Mouse (Mus musculus) hindbrain, embryonic 12.5 days (tissue): ENCODE measurements around the gene Podxl. TPM values are rescaled to one million over a fixed set of nuclear protein-coding genes. Genes with fewer than 3 reads are reported as not detected.

Experiments
- ATAC-seq: fragments of 200-750 bp; cut with Nextera tagmentation; 2 replicates; pipeline ENCODE4 v1.8.0; 2017; ENCODE audit warnings: moderate TSS enrichment; ENCODE audit not compliant: low FRiP score
- H3K27ac ChIP-seq: fragments of 300-500 bp; sonication (generic); 2 replicates; pipeline ENCODE4 v1.5.1; 2016; ENCODE audit warnings: mild to moderate bottlenecking
- H3K27me3 ChIP-seq: fragments of 300-500 bp; sonication (generic); 2 replicates; pipeline ENCODE4 v1.6.1; 2016; ENCODE audit warnings: mild to moderate bottlenecking
- H3K36me3 ChIP-seq: fragments of 300-500 bp; sonication (generic); 2 replicates; pipeline ENCODE4 v1.6.1; 2016; ENCODE audit warnings: mild to moderate bottlenecking
- H3K4me1 ChIP-seq: fragments of 300-500 bp; sonication (generic); 2 replicates; pipeline ENCODE4 v1.6.1; 2016
- H3K4me2 ChIP-seq: fragments of 300-500 bp; sonication (generic); replicated peaks from 2 replicates; pipeline ENCODE4 v1.6.1; 2016; ENCODE audit warnings: mild to moderate bottlenecking
- H3K4me3 ChIP-seq: fragments of 300-500 bp; sonication (generic); 2 replicates; pipeline ENCODE4 v1.5.1; 2016; ENCODE audit warnings: mild to moderate bottlenecking
- H3K9ac ChIP-seq: fragments of 300-500 bp; sonication (generic); 2 replicates; pipeline ENCODE4 v1.6.1; 2016; ENCODE audit warnings: mild to moderate bottlenecking, moderate library complexity
- H3K9me3 ChIP-seq: fragments of 300-500 bp; sonication (generic); replicated peaks from 2 replicates; pipeline ENCODE4 v1.6.1; 2016; ENCODE audit warnings: mild to moderate bottlenecking
- WGBS: fragments of 180-500 bp; shearing (Covaris S2); methylation state at CpG from one replicate; pipeline ENCODE4 v1.1.7; 2016; 5-methylcytosine and 5-hydroxymethylcytosine counted together
- polyA plus RNA-seq: library from polyadenylated mRNA; unstranded; fragments of >200 nt; fragmentation: Nextera tagmentation; extraction: Ambion mirVana; gene quantifications from 2 replicates; pipeline ENCODE4 v1.2.1, GENCODE M21; 2016

The Podxl gene
- polyA plus RNA-seq, 1 experiment from 2014 or later = 15.7 TPM

DNA sequence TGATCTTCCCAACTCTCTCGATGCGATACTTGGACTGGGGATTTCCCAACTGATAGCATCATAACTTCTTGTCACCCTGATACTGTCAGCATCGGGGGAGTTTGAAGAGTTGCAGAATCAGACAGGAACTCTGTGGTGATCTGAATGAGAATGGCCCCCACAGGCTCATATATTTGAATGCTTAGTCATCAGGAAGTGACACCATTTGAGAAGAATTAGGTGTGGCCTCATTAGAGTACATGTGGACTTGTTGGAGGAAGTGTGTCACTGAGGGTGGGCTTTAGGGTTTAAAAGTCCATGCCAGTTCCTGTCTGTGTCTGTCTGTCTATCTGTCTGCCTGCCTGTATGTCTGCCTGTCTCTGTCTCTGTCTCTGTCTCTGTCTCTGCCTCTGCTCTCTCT is 31.9 kb downstream of the Podxl start:
- H3K36me3 ChIP-seq = no peaks in the 10 kb centered on the region
- H3K9me3 ChIP-seq = no peaks in the 10 kb centered on the region
- no peak for ATAC-seq
- 97% methylated on average over 3 of the region's 3 CpGs for WGBS
- H3K4me1 ChIP-seq = no peaks in the 10 kb centered on the region
- H3K4me3 ChIP-seq = no peak overlapping the region
- H3K4me2 ChIP-seq = no peak overlapping the region
- H3K27ac ChIP-seq = no peak overlapping the region
- no peak overlapping the region for H3K9ac ChIP-seq
- H3K27me3 ChIP-seq = no peaks in the 10 kb centered on the region

- Histone ChIP-seq H3K27ac (no peak overlapping the region), H3K36me3 (peaks cover 26% of the 10 kb centered on the region; the same call in 1 of the 2 replicates), H3K4me1 (no peaks in the 10 kb centered on the region), H3K4me3 (no peak overlapping the region), H3K27me3 (no peaks in the 10 kb centered on the region), H3K9ac (no peak overlapping the region), H3K9me3 (no peaks in the 10 kb centered on the region), H3K4me2 (no peak overlapping the region)
- 81% methylated on average over 5 of the region's 5 CpGs for WGBS
- no peak for ATAC-seq
These were observed 35.4 kb downstream of the Podxl start for GRCm38 (mm10) chr6:31528339-31528738.

GRCm38 (mm10) chr6:31527897-31528296 is 35.9 kb downstream of the Podxl start:
- WGBS = 72% methylated on average over 7 of the region's 7 CpGs
- ATAC-seq = no peak
- H3K4me3 ChIP-seq = no peak overlapping the region
- no peaks in the 10 kb centered on the region for H3K27me3 ChIP-seq
- no peak overlapping the region for H3K9ac ChIP-seq
- H3K9me3 ChIP-seq = no peaks in the 10 kb centered on the region
- H3K4me2 ChIP-seq = no peak overlapping the region
- H3K36me3 ChIP-seq = peaks cover 26% of the 10 kb centered on the region; the same call in 1 of the 2 replicates
- H3K4me1 ChIP-seq = no peaks in the 10 kb centered on the region
- no peak overlapping the region for H3K27ac ChIP-seq

- no peak for ATAC-seq
- 89% methylated on average over 5 of the region's 5 CpGs for WGBS
- Histone ChIP-seq H3K9me3 (no peaks in the 10 kb centered on the region), H3K4me2 (no peak overlapping the region), H3K9ac (no peak overlapping the region), H3K27me3 (no peaks in the 10 kb centered on the region), H3K4me3 (no peak overlapping the region), H3K4me1 (no peaks in the 10 kb centered on the region), H3K27ac (no peak overlapping the region), H3K36me3 (peaks cover 30% of the 10 kb centered on the region; the same call in 1 of the 2 replicates)
These were observed 36.9 kb downstream of the Podxl start for GRCm38 (mm10) chr6:31526929-31527328.

DNA sequence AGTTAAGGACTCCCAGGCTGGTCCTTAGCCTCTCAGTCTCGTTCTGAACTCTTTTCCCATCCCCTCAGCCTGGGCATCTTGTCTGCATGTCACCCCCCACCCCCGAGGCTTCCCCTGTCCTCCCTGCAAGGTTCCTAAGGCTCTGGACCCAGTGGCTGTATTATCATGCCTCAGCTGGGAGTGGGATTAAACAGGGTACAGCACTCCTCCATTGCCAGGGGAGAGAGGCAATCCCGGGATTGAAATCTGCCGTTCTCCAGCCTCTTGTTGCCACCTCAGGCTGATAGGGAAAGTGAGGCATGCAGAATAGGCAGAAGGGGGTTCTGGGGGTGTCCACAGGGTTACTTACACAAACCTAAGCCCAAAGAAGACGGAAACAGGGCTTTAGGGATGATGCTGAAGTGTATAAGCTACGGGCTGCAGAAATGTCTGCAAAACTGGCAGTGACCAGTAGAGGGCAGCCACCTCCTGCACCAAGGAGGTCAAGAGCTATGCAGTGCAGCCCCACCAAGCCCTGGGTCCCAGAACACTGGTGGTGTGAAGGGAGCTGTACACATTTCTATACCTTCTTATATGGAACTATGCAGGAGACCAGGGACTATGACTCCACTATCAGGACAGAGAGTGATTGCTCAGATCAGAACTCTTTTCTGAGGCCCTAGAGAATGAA is 38.4 kb downstream of the Podxl start:
- 75% methylated on average over 6 of the region's 6 CpGs for WGBS

GRCm38 (mm10) chr6:31524647-31525046 is 39.1 kb downstream of the Podxl start:
- Histone ChIP-seq H3K36me3 (peaks cover 30% of the 10 kb centered on the region; the same call in 1 of the 2 replicates), H3K27ac (no peak overlapping the region), H3K4me3 (no peak overlapping the region), H3K9me3 (no peaks in the 10 kb centered on the region), H3K4me2 (no peak overlapping the region), H3K9ac (no peak overlapping the region), H3K27me3 (no peaks in the 10 kb centered on the region), H3K4me1 (no peaks in the 10 kb centered on the region)
- WGBS = 93% methylated on average over 8 of the region's 8 CpGs
- no peak for ATAC-seq

More for the DNA sequence above, 38.4 kb downstream of the Podxl start:
- ATAC-seq = peak; percentile 68
- peaks cover 30% of the 10 kb centered on the region; the same call in 1 of the 2 replicates for H3K36me3 ChIP-seq
- no peaks in the 10 kb centered on the region for H3K9me3 ChIP-seq
- no peak overlapping the region for H3K4me2 ChIP-seq
- H3K4me1 ChIP-seq = no peaks in the 10 kb centered on the region
- no peak overlapping the region for H3K9ac ChIP-seq
- H3K27ac ChIP-seq = no peak overlapping the region
- no peak overlapping the region for H3K4me3 ChIP-seq
- no peaks in the 10 kb centered on the region for H3K27me3 ChIP-seq

DNA sequence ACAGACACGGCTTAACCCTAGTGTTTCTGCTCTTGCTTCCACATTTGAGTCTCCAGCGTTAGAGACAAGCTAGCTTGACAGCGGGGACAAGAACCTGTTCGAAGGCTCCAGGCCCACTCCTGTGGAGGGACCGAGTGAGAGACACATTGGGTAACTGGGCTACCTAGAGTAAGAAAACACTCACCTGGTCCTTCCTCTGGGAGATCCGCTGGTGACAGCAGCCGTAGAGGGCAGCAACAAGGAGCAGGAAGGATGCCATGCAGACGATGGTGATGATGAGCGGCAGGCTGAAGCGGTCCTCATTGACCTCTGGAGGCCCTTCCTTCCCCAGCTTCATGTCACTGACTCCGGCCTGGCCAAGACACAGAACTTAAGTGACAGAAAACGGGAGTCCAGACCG is 39.7 kb downstream of the Podxl start:
- Histone ChIP-seq H3K4me1 (no peaks in the 10 kb centered on the region), H3K27me3 (no peaks in the 10 kb centered on the region), H3K4me2 (no peak overlapping the region), H3K9me3 (no peaks in the 10 kb centered on the region), H3K36me3 (peaks cover 30% of the 10 kb centered on the region; the same call in 1 of the 2 replicates), H3K27ac (no peak overlapping the region), H3K9ac (no peak overlapping the region), H3K4me3 (no peak overlapping the region)
- WGBS = 94% methylated on average over 13 of the region's 13 CpGs
- ATAC-seq = no peak

GRCm38 (mm10) chr6:31523657-31524056 is 40.1 kb downstream of the Podxl start:
- Histone ChIP-seq H3K27me3 (no peaks in the 10 kb centered on the region), H3K9ac (no peak overlapping the region), H3K4me2 (no peak overlapping the region), H3K4me3 (no peak overlapping the region), H3K4me1 (no peaks in the 10 kb centered on the region), H3K9me3 (no peaks in the 10 kb centered on the region), H3K27ac (no peak overlapping the region), H3K36me3 (peaks cover 30% of the 10 kb centered on the region; the same call in 1 of the 2 replicates)
- 91% methylated on average over 4 of the region's 4 CpGs for WGBS
- ATAC-seq = no peak

DNA sequence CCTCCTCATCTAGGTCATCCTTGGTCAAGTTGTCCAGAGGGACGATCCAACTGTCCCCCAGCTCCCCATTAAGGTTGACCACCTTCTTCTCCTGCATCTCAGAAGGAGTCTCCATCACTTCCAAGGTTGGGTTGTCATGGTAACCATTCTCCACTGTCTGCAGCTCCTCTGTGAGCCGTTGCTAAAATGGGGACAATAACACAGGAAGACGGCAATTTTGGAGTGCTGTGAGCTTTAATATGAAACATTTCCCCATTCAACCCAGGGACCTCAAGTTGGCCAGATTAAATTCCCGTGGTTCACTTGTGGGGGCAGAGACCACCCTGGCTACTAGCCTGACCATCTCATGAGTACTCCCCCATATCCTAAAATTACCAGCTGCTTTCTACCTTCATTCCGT is 40.7 kb downstream of the Podxl start:
- Histone ChIP-seq H3K9me3 (no peaks in the 10 kb centered on the region), H3K36me3 (peaks cover 30% of the 10 kb centered on the region; the same call in 1 of the 2 replicates), H3K27me3 (no peaks in the 10 kb centered on the region), H3K4me1 (no peaks in the 10 kb centered on the region), H3K4me2 (no peak overlapping the region), H3K4me3 (no peak overlapping the region), H3K27ac (no peak overlapping the region), H3K9ac (no peak overlapping the region)
- WGBS = 65% methylated on average over 5 of the region's 5 CpGs
- no peak for ATAC-seq

GRCm38 (mm10) chr6:31522478-31522877 is 41.3 kb downstream of the Podxl start:
- Histone ChIP-seq H3K9me3 (no peaks in the 10 kb centered on the region), H3K4me3 (no peak overlapping the region), H3K4me2 (no peak overlapping the region), H3K36me3 (peaks cover 30% of the 10 kb centered on the region), H3K4me1 (peaks cover 5% of the 10 kb centered on the region; the same call in 1 of the 2 replicates), H3K27me3 (no peaks in the 10 kb centered on the region), H3K9ac (no peak overlapping the region), H3K27ac (no peak overlapping the region)
- WGBS = 82% methylated on average over 4 of the region's 4 CpGs
- ATAC-seq = no peak

DNA sequence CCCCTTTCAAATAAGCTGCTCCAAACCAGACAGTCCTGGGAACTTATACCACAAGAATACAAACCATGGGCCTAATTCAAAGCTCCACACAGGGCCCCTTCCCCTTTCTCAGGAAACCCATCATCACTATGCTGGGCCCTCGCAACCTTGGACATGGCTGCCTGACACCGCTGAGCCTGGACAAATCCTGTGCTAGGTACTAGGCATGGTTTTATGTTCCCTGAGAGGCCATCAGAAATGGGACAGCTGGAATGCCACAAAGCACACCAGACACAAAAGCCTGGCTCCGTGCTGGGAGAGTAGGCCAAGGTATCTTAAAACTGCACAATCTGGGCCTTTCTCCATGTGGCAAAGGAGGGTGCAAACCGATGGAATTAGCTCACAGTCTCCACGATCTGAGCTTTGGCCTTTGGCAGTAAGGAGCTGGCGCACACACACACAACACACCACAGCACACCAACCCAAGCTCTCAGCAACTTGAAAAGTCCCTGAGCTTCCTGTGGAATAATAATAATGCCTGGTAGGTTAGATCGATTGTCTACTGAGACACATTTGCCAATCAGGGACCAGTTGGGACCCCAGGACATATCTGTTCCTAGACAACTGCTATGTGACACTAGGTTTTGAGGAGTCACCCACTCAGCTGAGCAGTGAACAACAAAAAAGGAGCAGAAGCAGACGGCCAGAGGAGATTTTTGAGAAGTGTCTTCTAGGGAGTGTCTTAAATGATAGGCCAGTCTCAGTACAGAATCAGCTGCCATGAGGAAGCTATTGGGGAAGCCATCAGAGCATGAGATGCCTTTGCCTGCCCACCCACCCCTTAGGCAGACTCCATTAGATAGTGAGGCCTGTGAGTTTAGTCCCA is 42.1 kb downstream of the Podxl start:
- Histone ChIP-seq H3K27me3 (no peaks in the 10 kb centered on the region), H3K9me3 (no peaks in the 10 kb centered on the region), H3K4me3 (no peak overlapping the region), H3K27ac (no peak overlapping the region), H3K4me1 (peaks cover 9% of the 10 kb centered on the region; the same call in 1 of the 2 replicates), H3K9ac (no peak overlapping the region), H3K36me3 (peaks cover 30% of the 10 kb centered on the region), H3K4me2 (no peak overlapping the region)
- ATAC-seq = no peak
- WGBS = 93% methylated on average over 8 of the region's 8 CpGs

DNA sequence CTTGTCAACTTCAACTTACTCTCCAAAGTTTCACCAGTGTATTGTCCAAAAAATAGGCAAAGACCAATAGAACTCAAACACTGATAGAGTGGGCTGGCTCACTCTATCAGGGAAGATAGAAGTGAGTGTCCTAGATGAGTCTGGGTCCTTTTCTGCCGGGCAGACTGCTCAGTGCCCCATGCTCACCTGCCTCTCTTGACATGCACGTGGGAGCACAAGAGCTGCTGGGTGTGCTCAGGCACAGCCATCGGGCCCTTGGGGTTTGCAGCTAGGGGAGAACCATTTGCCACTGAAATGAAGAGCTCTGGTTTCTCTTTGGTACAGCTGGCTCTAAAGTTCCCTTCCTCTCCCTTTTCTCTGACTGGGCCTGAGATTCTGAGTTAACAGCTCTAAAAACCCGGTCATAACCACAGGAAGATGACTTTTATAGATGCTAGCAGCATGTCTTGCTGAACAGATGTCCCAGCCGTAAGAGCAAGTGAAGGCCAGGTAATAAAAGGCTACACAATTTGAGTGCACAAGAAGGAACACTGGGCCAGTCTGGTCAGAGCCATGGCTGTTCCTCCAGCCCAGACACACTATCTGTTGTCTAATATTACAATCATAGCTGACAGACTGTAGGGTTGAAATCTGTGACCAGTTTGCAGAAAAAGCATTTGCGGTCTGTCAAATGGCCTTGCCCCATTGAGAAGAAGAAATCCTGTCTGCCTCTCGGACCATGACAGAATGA is 43.1 kb downstream of the Podxl start:
- peaks cover 23% of the 10 kb centered on the region for H3K36me3 ChIP-seq
- no peaks in the 10 kb centered on the region for H3K27me3 ChIP-seq
- no peak overlapping the region for H3K4me3 ChIP-seq
- peaks cover 9% of the 10 kb centered on the region; the same call in 1 of the 2 replicates for H3K4me1 ChIP-seq
- H3K9ac ChIP-seq = no peak overlapping the region
- no peak overlapping the region for H3K4me2 ChIP-seq
- H3K27ac ChIP-seq = no peak overlapping the region
- WGBS = 81% methylated on average over 7 of the region's 7 CpGs
- no peak for ATAC-seq
- H3K9me3 ChIP-seq = no peaks in the 10 kb centered on the region
